Mouse (Mus musculus) embryonic facial prominence, embryonic 13.5 days (tissue): ENCODE measurements around the gene Rhno1. TPM values are rescaled to one million over a fixed set of nuclear protein-coding genes. Genes with fewer than 3 reads are reported as not detected.
A peak's percentile ranks its signal among the peaks of the same experiment; 100 is the strongest.
"Not testable (repeated sequence)": the region's sequence is repeated elsewhere in the genome, so short reads cannot be mapped to it uniquely, and the experiment has no call there.

ENCODE experiments used
- ATAC-seq: fragments of 200-750 bp; cut with Nextera tagmentation; 2 replicates; pipeline ENCODE4 v1.8.0; 2017; ENCODE audit warnings: low read depth; ENCODE audit not compliant: insufficient number of reproducible peaks, insufficient read depth, low FRiP score, low TSS enrichment
- H3K27ac ChIP-seq: fragments of 300-500 bp; sonication (generic); 2 replicates; pipeline ENCODE4 v1.5.1; 2015; ENCODE audit warnings: moderate library complexity, mild to moderate bottlenecking, inconsistent platforms
- H3K27me3 ChIP-seq: fragments of 300-500 bp; sonication (generic); 2 replicates; pipeline ENCODE4 v1.6.1; 2015; ENCODE audit warnings: mild to moderate bottlenecking, inconsistent platforms
- H3K36me3 ChIP-seq: fragments of 300-500 bp; sonication (generic); 2 replicates; pipeline ENCODE4 v1.6.1; 2015; ENCODE audit warnings: mild to moderate bottlenecking, inconsistent platforms
- H3K4me1 ChIP-seq: fragments of 300-500 bp; sonication (generic); 2 replicates; pipeline ENCODE4 v1.6.1; 2015; ENCODE audit warnings: inconsistent platforms
- H3K4me2 ChIP-seq: fragments of 300-500 bp; sonication (generic); 2 replicates; pipeline ENCODE4 v1.6.1; 2015; ENCODE audit warnings: moderate library complexity, mild to moderate bottlenecking, inconsistent platforms
- H3K4me3 ChIP-seq: fragments of 300-500 bp; sonication (generic); 2 replicates; pipeline ENCODE4 v1.5.1; 2015; ENCODE audit warnings: mild to moderate bottlenecking, inconsistent platforms
- H3K9ac ChIP-seq: fragments of 300-500 bp; sonication (generic); 2 replicates; pipeline ENCODE4 v1.6.1; 2015; ENCODE audit warnings: mild to moderate bottlenecking, inconsistent platforms
- H3K9me3 ChIP-seq: fragments of 300-500 bp; sonication (generic); 2 replicates; pipeline ENCODE4 v1.6.1; 2016; ENCODE audit warnings: inconsistent platforms
- WGBS: fragments of 180-500 bp; shearing (Covaris S2); methylation state at CpG from one replicate; pipeline ENCODE4 v1.1.7; 2015; ENCODE audit warnings: mixed read lengths; 5-methylcytosine and 5-hydroxymethylcytosine counted together
- polyA plus RNA-seq: library from polyadenylated mRNA; unstranded; fragments of >200 nt; fragmentation: Nextera tagmentation; extraction: Ambion mirVana; gene quantifications from 2 replicates; pipeline ENCODE4 v1.2.1, GENCODE M21; 2015

The Rhno1 gene
- polyA plus RNA-seq, 1 experiment from 2014 or later = 157 TPM

GRCm38 (mm10) chr6:128383752-128384151, 21.0 kb upstream of the Rhno1 start:
- 54% methylated on average over 7 of the region's 7 CpGs for WGBS
- H3K4me1 ChIP-seq = no peaks in the 10 kb centered on the region
- ATAC-seq = no peak

GRCm38 (mm10) chr6:128381254-128381653, 18.5 kb upstream of the Rhno1 start:
- ATAC-seq = no peak
- Histone ChIP-seq H3K9ac (no peak overlapping the region), H3K4me2 (no peak overlapping the region), H3K4me1 (no peaks in the 10 kb centered on the region), H3K36me3 (peaks cover 15% of the 10 kb centered on the region; the same call in 1 of the 2 replicates), H3K9me3 (no peaks in the 10 kb centered on the region), H3K4me3 (no peak overlapping the region), H3K27me3 (no peaks in the 10 kb centered on the region), H3K27ac (no peak overlapping the region)
- 70% methylated on average over 3 of the region's 3 CpGs for WGBS

More at GRCm38 (mm10) chr6:128383752-128384151, 21.0 kb upstream of the Rhno1 start:
- H3K27ac ChIP-seq = no peak overlapping the region
- H3K27me3 ChIP-seq = no peaks in the 10 kb centered on the region
- no peak overlapping the region for H3K4me2 ChIP-seq
- no peak overlapping the region for H3K9ac ChIP-seq
- no peaks in the 10 kb centered on the region for H3K36me3 ChIP-seq
- H3K4me3 ChIP-seq = no peak overlapping the region
- H3K9me3 ChIP-seq = no peaks in the 10 kb centered on the region

GRCm38 (mm10) chr6:128380594-128381167, 18.0 kb upstream of the Rhno1 start:
- not testable (repeated sequence) for H3K27me3 ChIP-seq, H3K4me2 ChIP-seq, H3K9me3 ChIP-seq, H3K4me1 ChIP-seq, H3K27ac ChIP-seq, ATAC-seq, H3K9ac ChIP-seq, H3K4me3 ChIP-seq
- H3K36me3 ChIP-seq = peaks cover 19% of the 10 kb centered on the region; the same call in 1 of the 2 replicates
- WGBS = 73% methylated on average over 1 of the region's 1 CpGs

- no peak for ATAC-seq
Observed at GRCm38 (mm10) chr6:128379636-128380035, 16.9 kb upstream of the Rhno1 start.

GRCm38 (mm10) chr6:128376371-128377085, 13.8 kb upstream of the Rhno1 start:
- peak overlapping the region; percentile 48; the same call in 1 of the 2 replicates for H3K27ac ChIP-seq
- no peaks in the 10 kb centered on the region for H3K9me3 ChIP-seq
- no peak overlapping the region for H3K4me3 ChIP-seq
- H3K27me3 ChIP-seq = no peaks in the 10 kb centered on the region
- peaks cover 57% of the 10 kb centered on the region for H3K36me3 ChIP-seq
- H3K4me1 ChIP-seq = 0 out of 2 replicates have a peak, but pooled peaks cover 8% of the 10 kb centered on the region
- H3K9ac ChIP-seq = no peak overlapping the region
- WGBS = 80% methylated on average over 17 of the region's 17 CpGs
- ATAC-seq = peak; percentile 18; the same call in 1 of the 2 replicates
- no peak overlapping the region for H3K4me2 ChIP-seq

More at GRCm38 (mm10) chr6:128379636-128380035, 16.9 kb upstream of the Rhno1 start:
- H3K36me3 ChIP-seq = peaks cover 26% of the 10 kb centered on the region
- 0 out of 2 replicates have a peak, but pooled peaks cover 6% of the 10 kb centered on the region for H3K4me1 ChIP-seq
- H3K27ac ChIP-seq = no peak overlapping the region
- 89% methylated on average over 16 of the region's 16 CpGs for WGBS
- no peak overlapping the region for H3K9ac ChIP-seq
- no peaks in the 10 kb centered on the region for H3K27me3 ChIP-seq
- no peak overlapping the region for H3K4me2 ChIP-seq
- no peaks in the 10 kb centered on the region for H3K9me3 ChIP-seq
- no peak overlapping the region for H3K4me3 ChIP-seq

- 33% methylated on average over 6 of the region's 6 CpGs for WGBS
- ATAC-seq = peak; percentile 33; the same call in 1 of the 2 replicates
- H3K4me3 ChIP-seq = no peak within 1 kb of the TSS
- 0 out of 2 replicates have a peak, but pooled peaks cover 8% of the 10 kb centered on the region for H3K4me1 ChIP-seq
- H3K27ac ChIP-seq = peak within 1 kb of the TSS; percentile 48; the same call in 1 of the 2 replicates
- peaks cover 71% of the 10 kb centered on the region for H3K36me3 ChIP-seq
- no peaks in the 10 kb centered on the region for H3K9me3 ChIP-seq
- H3K27me3 ChIP-seq = no peaks in the 10 kb centered on the region
- H3K4me2 ChIP-seq = no peak within 1 kb of the TSS
- H3K9ac ChIP-seq = 0 out of 2 replicates have a peak within 1 kb of the TSS, but pooled peaks have one; percentile 6
Observed at GRCm38 (mm10) chr6:128375192-128375591, 12.5 kb upstream of the Rhno1 start, which contains the start of the genes Tex52 and Gm44596. Gene Tex52 (plus strand): TSS chr6:128375456. Gene Gm44596 (plus strand): TSS chr6:128375503.

- Histone ChIP-seq H3K27me3 (no peaks in the 10 kb centered on the region), H3K4me2 (no peak overlapping the region), H3K9me3 (no peaks in the 10 kb centered on the region), H3K36me3 (peaks cover 93% of the 10 kb centered on the region), H3K9ac (no peak overlapping the region), H3K27ac (no peak overlapping the region), H3K4me3 (no peak overlapping the region), H3K4me1 (0 out of 2 replicates have a peak, but pooled peaks cover 6% of the 10 kb centered on the region)
- no peak for ATAC-seq
- WGBS = 95% methylated on average over 5 of the region's 5 CpGs
Observed at GRCm38 (mm10) chr6:128370040-128370439, 7.3 kb upstream of the Rhno1 start.

- 93% methylated on average over 5 of the region's 5 CpGs for WGBS
- peaks cover 57% of the 10 kb centered on the region for H3K36me3 ChIP-seq
Observed at GRCm38 (mm10) chr6:128366466-128366865, 3.8 kb upstream of the Rhno1 start.

GRCm38 (mm10) chr6:128364721-128365120, 2.0 kb upstream of the Rhno1 start:
- Histone ChIP-seq H3K4me1 (peaks cover 38% of the 10 kb centered on the region), H3K9me3 (no peaks in the 10 kb centered on the region), H3K27ac (no peak overlapping the region), H3K4me2 (no peak overlapping the region), H3K4me3 (no peak overlapping the region), H3K9ac (0 out of 2 replicates have a peak overlapping the region, but pooled peaks have one; percentile 27), H3K36me3 (peaks cover 39% of the 10 kb centered on the region), H3K27me3 (no peaks in the 10 kb centered on the region)
- 82% methylated on average over 6 of the region's 6 CpGs for WGBS
- ATAC-seq = no peak

More at GRCm38 (mm10) chr6:128366466-128366865, 3.8 kb upstream of the Rhno1 start:
- Histone ChIP-seq H3K4me1 (peaks cover 21% of the 10 kb centered on the region), H3K4me2 (no peak overlapping the region), H3K9ac (no peak overlapping the region), H3K9me3 (no peaks in the 10 kb centered on the region), H3K27me3 (no peaks in the 10 kb centered on the region), H3K4me3 (no peak overlapping the region), H3K27ac (no peak overlapping the region)
- ATAC-seq = no peak

GRCm38 (mm10) chr6:128363007-128363825, 505 bp upstream of the Rhno1 start:
- Histone ChIP-seq H3K4me3 (peak overlapping the region; percentile 96), H3K4me1 (peaks cover 40% of the 10 kb centered on the region), H3K9ac (peak overlapping the region; percentile 94), H3K27me3 (no peaks in the 10 kb centered on the region), H3K36me3 (peaks cover 33% of the 10 kb centered on the region), H3K4me2 (peak overlapping the region; percentile 86), H3K27ac (peak overlapping the region; percentile 97), H3K9me3 (no peaks in the 10 kb centered on the region)
- WGBS = 2% methylated on average over 46 of the region's 46 CpGs
- no peak for ATAC-seq

GRCm38 (mm10) chr6:128361901-128362300, 810 bp downstream of the Rhno1 start:
- peak overlapping the region; percentile 86 for H3K4me2 ChIP-seq
- no peaks in the 10 kb centered on the region for H3K27me3 ChIP-seq
- peak overlapping the region; percentile 97 for H3K27ac ChIP-seq
- peaks cover 34% of the 10 kb centered on the region for H3K36me3 ChIP-seq
- 16% methylated on average over 9 of the region's 9 CpGs for WGBS
- H3K9ac ChIP-seq = peak overlapping the region; percentile 94
- no peak for ATAC-seq
- peak overlapping the region; percentile 96 for H3K4me3 ChIP-seq
- peaks cover 40% of the 10 kb centered on the region for H3K4me1 ChIP-seq
- no peaks in the 10 kb centered on the region for H3K9me3 ChIP-seq
